Mouse (Mus musculus) hindbrain, embryonic 13.5 days (tissue): ENCODE results near the gene Gm43552. TPM values are rescaled to one million over a fixed set of nuclear protein-coding genes. Genes with fewer than 3 reads are reported as not detected.

ENCODE experiments used
- ATAC-seq: fragments of 200-750 bp; cut with Nextera tagmentation; 2 replicates; pipeline ENCODE4 v1.8.0; 2017; ENCODE audit warnings: moderate TSS enrichment; ENCODE audit not compliant: low FRiP score
- H3K27ac ChIP-seq: fragments of 300-500 bp; sonication (generic); 2 replicates; pipeline ENCODE4 v1.5.1; 2015; ENCODE audit warnings: inconsistent platforms, mild to moderate bottlenecking, moderate library complexity
- H3K27me3 ChIP-seq: fragments of 300-500 bp; sonication (generic); 2 replicates; pipeline ENCODE4 v1.6.1; 2015; ENCODE audit warnings: mild to moderate bottlenecking, inconsistent platforms
- H3K36me3 ChIP-seq: fragments of 300-500 bp; sonication (generic); 2 replicates; pipeline ENCODE4 v1.6.1; 2015; ENCODE audit warnings: mild to moderate bottlenecking, inconsistent platforms
- H3K4me1 ChIP-seq: fragments of 300-500 bp; sonication (generic); replicated peaks from 2 replicates; pipeline ENCODE4 v1.6.1; 2015; ENCODE audit warnings: inconsistent platforms
- H3K4me2 ChIP-seq: fragments of 300-500 bp; sonication (generic); 2 replicates; pipeline ENCODE4 v1.6.1; 2015; ENCODE audit warnings: inconsistent platforms, mild to moderate bottlenecking, moderate library complexity
- H3K4me3 ChIP-seq: fragments of 300-500 bp; sonication (generic); 2 replicates; pipeline ENCODE4 v1.5.1; 2015; ENCODE audit warnings: mild to moderate bottlenecking, inconsistent platforms
- H3K9ac ChIP-seq: fragments of 300-500 bp; sonication (generic); 2 replicates; pipeline ENCODE4 v1.6.1; 2015; ENCODE audit warnings: mild to moderate bottlenecking, inconsistent platforms
- H3K9me3 ChIP-seq: fragments of 300-500 bp; sonication (generic); 2 replicates; pipeline ENCODE4 v1.6.1; 2016; ENCODE audit warnings: inconsistent platforms
- WGBS: fragments of 180-500 bp; shearing (Covaris S2); methylation state at CpG from one replicate; pipeline ENCODE4 v1.1.7; 2015; 5-methylcytosine and 5-hydroxymethylcytosine counted together
- polyA plus RNA-seq: library from polyadenylated mRNA; unstranded; fragments of >200 nt; fragmentation: Nextera tagmentation; extraction: Ambion mirVana; gene quantifications from 2 replicates; pipeline ENCODE4 v1.2.1, GENCODE M21; 2015

The Gm43552 gene
- polyA plus RNA-seq, 1 experiment from 2014 or later, result 2.7 TPM

- no peak overlapping the region for H3K27ac ChIP-seq
- no peak overlapping the region for H3K4me3 ChIP-seq
- H3K4me1 ChIP-seq, result no peaks in the 10 kb centered on the region
- WGBS, result 67% methylated on average over 7 of the region's 7 CpGs
- H3K36me3 ChIP-seq, result peaks cover 48% of the 10 kb centered on the region
- no peaks in the 10 kb centered on the region for H3K27me3 ChIP-seq
- no peak for ATAC-seq
- no peak overlapping the region for H3K9ac ChIP-seq
- H3K4me2 ChIP-seq, result no peak overlapping the region
- H3K9me3 ChIP-seq, result no peaks in the 10 kb centered on the region
Observed at GRCm38 (mm10) chr5:65457086-65457827, 35.4 kb downstream of the Gm43552 start.

- WGBS, result 69% methylated on average over 5 of the region's 5 CpGs
- Histone ChIP-seq H3K4me1 (no peaks in the 10 kb centered on the region), H3K27me3 (no peaks in the 10 kb centered on the region), H3K4me2 (no peak overlapping the region), H3K9me3 (no peaks in the 10 kb centered on the region), H3K27ac (no peak overlapping the region), H3K9ac (no peak overlapping the region), H3K4me3 (no peak overlapping the region), H3K36me3 (peaks cover 48% of the 10 kb centered on the region)
- ATAC-seq, result no peak
Observed at GRCm38 (mm10) chr5:65454771-65455170, 37.9 kb downstream of the Gm43552 start.

GRCm38 (mm10) chr5:65448941-65449340, 43.7 kb downstream of the Gm43552 start:
- no peaks in the 10 kb centered on the region for H3K4me1 ChIP-seq
- no peaks in the 10 kb centered on the region for H3K27me3 ChIP-seq
- H3K27ac ChIP-seq, result no peak overlapping the region
- no peak overlapping the region for H3K4me2 ChIP-seq
- H3K4me3 ChIP-seq, result no peak overlapping the region
- peaks cover 42% of the 10 kb centered on the region for H3K36me3 ChIP-seq
- no peaks in the 10 kb centered on the region for H3K9me3 ChIP-seq
- 84% methylated on average over 4 of the region's 4 CpGs for WGBS
- no peak overlapping the region for H3K9ac ChIP-seq
- ATAC-seq, result no peak

GRCm38 (mm10) chr5:65447826-65448225, 44.8 kb downstream of the Gm43552 start:
- Histone ChIP-seq H3K4me3 (no peak overlapping the region), H3K9ac (no peak overlapping the region), H3K4me2 (no peak overlapping the region), H3K27me3 (no peaks in the 10 kb centered on the region), H3K27ac (no peak overlapping the region), H3K4me1 (no peaks in the 10 kb centered on the region), H3K9me3 (no peaks in the 10 kb centered on the region), H3K36me3 (peaks cover 36% of the 10 kb centered on the region)
- ATAC-seq, result no peak
- 79% methylated on average over 2 of the region's 2 CpGs for WGBS

GRCm38 (mm10) chr5:65446756-65447155, 45.9 kb downstream of the Gm43552 start:
- Histone ChIP-seq H3K4me3 (no peak overlapping the region), H3K4me1 (no peaks in the 10 kb centered on the region), H3K4me2 (no peak overlapping the region), H3K27ac (no peak overlapping the region), H3K27me3 (no peaks in the 10 kb centered on the region), H3K9ac (no peak overlapping the region), H3K36me3 (peaks cover 30% of the 10 kb centered on the region), H3K9me3 (no peaks in the 10 kb centered on the region)
- WGBS, result 88% methylated on average over 2 of the region's 2 CpGs
- ATAC-seq, result no peak

GRCm38 (mm10) chr5:65444981-65445380, 47.7 kb downstream of the Gm43552 start:
- Histone ChIP-seq H3K27ac (no peak overlapping the region), H3K9me3 (no peaks in the 10 kb centered on the region), H3K9ac (no peak overlapping the region), H3K36me3 (peaks cover 21% of the 10 kb centered on the region), H3K4me3 (no peak overlapping the region), H3K4me2 (no peak overlapping the region), H3K27me3 (no peaks in the 10 kb centered on the region), H3K4me1 (no peaks in the 10 kb centered on the region)
- WGBS, result 68% methylated on average over 3 of the region's 6 CpGs
- no peak for ATAC-seq

GRCm38 (mm10) chr5:65438041-65438440, 54.6 kb downstream of the Gm43552 start:
- H3K9me3 ChIP-seq, result no peaks in the 10 kb centered on the region
- H3K4me2 ChIP-seq, result no peak overlapping the region
- no peak overlapping the region for H3K27ac ChIP-seq
- H3K4me3 ChIP-seq, result no peak overlapping the region
- peaks cover 20% of the 10 kb centered on the region for H3K4me1 ChIP-seq
- H3K36me3 ChIP-seq, result no peaks in the 10 kb centered on the region
- no peak for ATAC-seq
- H3K9ac ChIP-seq, result no peak overlapping the region
- H3K27me3 ChIP-seq, result no peaks in the 10 kb centered on the region

GRCm38 (mm10) chr5:65435806-65436561, 56.6 kb downstream of the Gm43552 start, which contains the start of gene Ugdh:
TSS of gene Ugdh (minus strand) at chr5:65435949.
- WGBS, result under 1% methylated on average over 50 of the region's 51 CpGs
- H3K27ac ChIP-seq, result peak within 1 kb of the TSS; percentile 87
- H3K27me3 ChIP-seq, result no peaks in the 10 kb centered on the region
- peak; percentile 98 for ATAC-seq
- no peaks in the 10 kb centered on the region for H3K36me3 ChIP-seq
- peak within 1 kb of the TSS; percentile 85 for H3K4me2 ChIP-seq
- H3K9ac ChIP-seq, result peak within 1 kb of the TSS; percentile 85
- H3K9me3 ChIP-seq, result no peaks in the 10 kb centered on the region
- H3K4me3 ChIP-seq, result peak within 1 kb of the TSS; percentile 65
- peaks cover 36% of the 10 kb centered on the region for H3K4me1 ChIP-seq

- peak overlapping the region; percentile 85 for H3K9ac ChIP-seq
- no peaks in the 10 kb centered on the region for H3K27me3 ChIP-seq
- H3K4me1 ChIP-seq, result peaks cover 40% of the 10 kb centered on the region
- ATAC-seq, result no peak; the same call in 1 of the 2 replicates
- peak overlapping the region; percentile 65 for H3K4me3 ChIP-seq
- H3K4me2 ChIP-seq, result peak overlapping the region; percentile 85
- peaks cover 2% of the 10 kb centered on the region; the same call in 1 of the 2 replicates for H3K36me3 ChIP-seq
- WGBS, result 0% methylated on average over 44 of the region's 47 CpGs
- H3K9me3 ChIP-seq, result no peaks in the 10 kb centered on the region
- peak overlapping the region; percentile 87 for H3K27ac ChIP-seq
Observed at GRCm38 (mm10) chr5:65435363-65435805, 57.2 kb downstream of the Gm43552 start.

- Histone ChIP-seq H3K36me3 (peaks cover 5% of the 10 kb centered on the region; the same call in 1 of the 2 replicates), H3K27me3 (no peaks in the 10 kb centered on the region), H3K4me1 (peaks cover 40% of the 10 kb centered on the region), H3K4me3 (peak overlapping the region; percentile 65), H3K27ac (peak overlapping the region; percentile 87), H3K4me2 (peak overlapping the region; percentile 85), H3K9ac (peak overlapping the region; percentile 85), H3K9me3 (no peaks in the 10 kb centered on the region)
- peak; percentile 22; the same call in 1 of the 2 replicates for ATAC-seq
- WGBS, result 4% methylated on average over 15 of the region's 15 CpGs
Observed at GRCm38 (mm10) chr5:65434471-65435362, 57.9 kb downstream of the Gm43552 start.

- Histone ChIP-seq H3K27me3 (no peaks in the 10 kb centered on the region), H3K4me1 (peaks cover 39% of the 10 kb centered on the region), H3K9ac (no peak overlapping the region), H3K4me3 (no peak overlapping the region), H3K36me3 (peaks cover 32% of the 10 kb centered on the region), H3K27ac (no peak overlapping the region), H3K9me3 (no peaks in the 10 kb centered on the region), H3K4me2 (no peak overlapping the region)
- no peak for ATAC-seq
- WGBS, result 90% methylated on average over 5 of the region's 5 CpGs
Observed at GRCm38 (mm10) chr5:65429441-65429840, 63.2 kb downstream of the Gm43552 start.

- H3K4me1 ChIP-seq, result peaks cover 29% of the 10 kb centered on the region
- ATAC-seq, result no peak
- H3K27me3 ChIP-seq, result no peaks in the 10 kb centered on the region
- no peak overlapping the region for H3K9ac ChIP-seq
- H3K36me3 ChIP-seq, result peaks cover 43% of the 10 kb centered on the region
- no peaks in the 10 kb centered on the region for H3K9me3 ChIP-seq
- no peak overlapping the region for H3K4me3 ChIP-seq
- H3K4me2 ChIP-seq, result no peak overlapping the region
- no peak overlapping the region for H3K27ac ChIP-seq
- WGBS, result 44% methylated on average over 4 of the region's 4 CpGs
Observed at GRCm38 (mm10) chr5:65428321-65428720, 64.3 kb downstream of the Gm43552 start.
